Mouse (Mus musculus): ENCODE data around the gene Chrng. TPM values are rescaled to one million over a fixed set of nuclear protein-coding genes. Genes with fewer than 3 reads are reported as not detected.
A peak's percentile ranks its signal among the peaks of the same experiment; 100 is the strongest.

Chrng gene
- not detected in 2 replicates for polyA plus RNA-seq (2012; rRNA removed)

DNA sequence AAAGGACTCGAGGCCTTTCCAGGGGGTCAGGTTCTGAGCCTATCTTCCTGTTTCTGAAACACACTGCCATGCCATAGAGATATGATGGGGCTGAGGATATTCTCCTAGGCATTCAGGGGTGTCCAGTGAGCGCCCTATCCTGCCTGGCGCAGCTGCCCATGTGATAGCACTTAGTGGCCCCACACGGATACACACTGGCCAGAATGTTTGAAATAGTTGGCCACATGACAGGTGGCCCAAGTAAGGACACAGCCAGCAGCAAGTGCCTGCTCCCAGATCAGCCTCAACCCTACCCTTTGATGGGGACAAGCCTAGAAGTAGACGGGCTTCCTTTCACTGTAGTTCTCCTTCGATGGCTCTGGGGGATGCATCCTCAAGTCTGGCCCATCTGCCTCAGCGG, at the start of gene Chrng:
Chrng (plus strand) TSS at position 193 of the 400 bp plus-strand sequence.
- 86% methylated on average over 7 of the region's 7 CpGs for WGBS
- DNase-seq (ENCODE audit: low read depth, low spot score) = no peak

DNA sequence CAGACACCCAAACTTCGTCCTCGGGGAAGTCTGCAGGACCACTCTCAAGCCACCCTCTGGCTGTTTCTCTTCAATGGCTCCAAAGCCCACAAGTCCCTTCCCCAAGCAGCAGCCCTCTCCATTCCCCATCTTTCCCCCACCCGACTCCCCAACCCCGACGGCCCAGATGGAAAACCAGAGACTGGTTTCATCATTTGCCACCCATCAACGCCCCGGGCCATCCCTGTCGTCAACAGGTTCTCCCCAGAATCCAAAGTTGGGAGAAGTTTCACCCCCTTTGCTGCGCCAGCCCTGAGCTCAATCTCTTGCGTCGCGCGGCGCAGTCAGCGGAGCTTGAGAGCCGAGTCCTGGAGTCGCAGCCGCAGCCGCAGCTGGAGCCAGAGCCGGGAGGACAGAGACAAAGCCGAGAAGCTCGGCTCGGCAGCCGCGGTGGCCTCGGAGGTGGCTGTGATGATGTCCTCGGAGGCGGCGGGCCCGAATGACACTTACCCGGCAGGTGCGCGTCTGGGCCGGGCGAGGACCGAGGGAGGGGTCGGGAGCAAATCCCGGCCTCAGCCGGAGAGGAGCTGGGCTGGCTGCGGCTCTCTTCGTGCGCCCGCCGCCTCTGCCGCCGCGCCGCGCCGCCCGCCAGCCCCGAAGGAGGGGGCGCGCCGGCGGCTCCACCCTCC, 48.8 kb upstream of the Chrng start:
- 2% methylated on average over 40 of the region's 56 CpGs for WGBS
- no peak for DNase-seq (ENCODE audit: low read depth, low spot score)

DNA sequence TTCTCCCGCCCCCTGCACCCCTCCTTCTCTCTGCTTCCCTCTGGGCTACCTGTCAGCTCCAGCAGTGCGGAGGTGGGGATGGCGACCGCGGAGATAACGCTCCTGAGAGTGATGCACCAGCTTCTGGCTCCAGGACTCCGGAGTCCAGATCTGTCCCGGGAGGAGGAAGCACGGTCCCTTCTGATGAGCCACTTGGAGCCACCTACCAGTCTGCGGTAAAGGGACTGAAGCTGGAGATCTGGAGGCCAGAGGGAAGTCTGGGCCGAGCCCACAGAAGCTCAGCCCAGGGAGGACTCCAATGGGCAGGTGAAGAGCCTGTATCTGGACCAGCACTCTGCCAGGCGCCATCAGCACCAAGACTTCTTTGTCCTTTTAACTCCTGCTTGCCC, 48.3 kb upstream of the Chrng start, which contains the start of gene Ecel1:
Ecel1 (minus strand) TSS at position 323 of the 389 bp plus-strand sequence.
- no peak for DNase-seq (ENCODE audit: low read depth, low spot score)
- 3% methylated on average over 11 of the region's 12 CpGs for WGBS

DNA sequence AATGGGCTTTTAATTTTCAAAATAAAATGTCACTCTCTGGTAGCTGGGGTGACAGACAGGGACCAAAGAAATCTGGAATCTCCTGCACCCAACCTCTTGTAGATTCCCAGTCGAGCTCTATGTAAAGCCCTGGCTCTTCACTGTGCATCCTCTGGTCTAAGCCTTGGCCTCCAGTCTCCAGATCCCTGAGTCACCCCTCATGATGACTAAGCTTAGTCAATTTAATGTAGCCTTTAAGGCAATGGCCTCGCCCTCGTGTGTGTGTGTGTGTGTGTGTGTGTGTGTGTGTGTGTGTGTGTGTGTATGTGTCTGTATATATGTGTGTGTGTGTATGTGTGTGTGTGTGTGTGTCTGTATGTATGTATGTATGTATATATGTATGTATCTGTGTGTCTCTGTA, 45.1 kb upstream of the Chrng start:
- 62% methylated on average over 3 of the region's 3 CpGs for WGBS
- no peak for DNase-seq (ENCODE audit: low read depth, low spot score)

DNA sequence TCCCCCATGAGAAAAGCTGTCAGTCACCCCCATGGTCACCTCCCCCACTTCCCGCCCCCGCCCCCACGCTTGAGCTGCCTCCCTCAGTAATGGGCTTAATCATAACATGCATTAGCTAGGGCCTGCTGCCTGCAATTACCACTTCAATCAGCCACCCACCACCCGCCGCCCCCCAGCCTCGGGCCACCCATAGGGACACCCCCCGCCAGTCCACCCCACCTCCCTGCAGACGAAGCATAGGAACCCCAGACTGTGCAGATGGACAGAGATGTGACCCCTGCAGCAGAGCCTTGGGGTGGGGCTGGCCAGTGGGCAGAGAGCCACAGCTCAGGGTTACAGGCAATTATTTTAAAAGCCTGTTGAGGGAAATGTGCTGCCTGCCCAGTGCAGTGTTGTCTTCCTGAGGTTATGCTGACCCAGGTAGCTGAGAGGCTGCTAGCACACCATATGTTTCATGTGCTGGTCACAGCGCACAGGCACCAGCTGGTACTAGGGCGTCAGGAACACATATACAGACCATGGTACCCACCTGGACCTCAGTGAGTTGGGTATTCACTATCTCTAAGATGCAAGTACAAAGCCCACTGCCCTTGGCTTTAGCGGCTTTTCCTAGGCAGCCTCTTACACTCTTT, 40.2 kb upstream of the Chrng start:
- 37% methylated on average over 11 of the region's 11 CpGs for WGBS
- no peak for DNase-seq (ENCODE audit: low read depth, low spot score)

DNA sequence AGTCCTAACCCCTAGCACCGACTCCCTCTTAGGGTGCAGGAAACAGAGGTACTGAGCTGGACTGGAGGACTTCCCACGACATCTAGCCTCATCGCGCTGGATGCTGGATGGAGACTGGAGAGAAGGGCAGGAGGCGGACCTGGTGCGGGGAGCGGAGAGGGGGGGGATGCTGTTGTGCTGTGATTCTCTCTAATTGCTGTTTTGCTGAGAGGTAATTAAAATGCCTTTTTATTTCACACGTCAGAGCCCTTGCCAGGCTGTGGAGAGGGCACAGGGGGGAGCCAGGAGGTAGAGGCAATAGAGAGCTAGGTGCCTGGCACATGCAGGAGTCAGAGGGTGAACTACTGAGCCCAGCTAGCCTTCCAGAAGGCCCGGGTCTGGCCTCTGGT, 39.7 kb upstream of the Chrng start:
- DNase-seq (ENCODE audit: low read depth, low spot score) = no peak

DNA sequence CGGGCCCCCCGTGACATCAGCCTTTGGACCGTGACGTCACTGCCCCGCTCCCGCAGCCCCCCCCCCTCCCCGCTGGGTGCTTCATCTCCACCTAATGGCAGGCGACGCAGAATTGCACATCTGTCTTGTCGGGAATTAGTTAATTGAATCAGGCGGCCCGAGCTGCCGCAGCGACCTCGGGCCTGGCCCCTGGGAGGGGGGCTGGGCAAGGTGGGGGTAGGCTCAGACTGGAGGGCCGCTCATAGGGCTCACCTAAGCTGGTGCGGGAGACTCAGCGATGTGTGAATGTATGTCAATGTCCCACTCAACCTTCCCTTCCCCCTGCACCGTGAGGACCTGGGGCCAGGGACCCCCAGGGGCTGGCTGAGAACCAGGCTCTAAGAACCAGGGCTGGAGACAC, 34.0 kb upstream of the Chrng start:
- WGBS = 14% methylated on average over 19 of the region's 19 CpGs
- no peak for DNase-seq (ENCODE audit: low read depth, low spot score)

More for the DNA sequence above, 39.7 kb upstream of the Chrng start:
- WGBS = 53% methylated on average over 9 of the region's 9 CpGs

DNA sequence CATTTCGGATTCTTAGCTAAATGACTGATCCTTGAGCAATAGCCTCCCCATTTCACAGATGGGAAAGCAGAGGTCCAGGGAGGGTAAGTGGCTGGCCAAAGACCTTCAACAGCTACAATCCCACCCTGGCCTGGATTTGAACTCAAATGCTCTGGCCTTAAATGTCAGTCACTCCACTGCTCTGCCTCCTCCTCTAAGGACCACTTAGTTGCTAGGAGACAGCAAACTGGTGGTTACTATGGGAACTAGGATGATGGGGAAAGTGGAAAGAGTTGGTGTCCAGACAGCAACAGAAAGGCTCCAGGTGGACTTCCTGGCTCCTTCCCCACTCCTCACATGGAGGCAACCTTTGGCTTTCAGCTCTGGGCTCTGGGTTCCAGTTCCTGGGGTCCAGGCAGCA, 33.1 kb upstream of the Chrng start:
- DNase-seq (ENCODE audit: low read depth, low spot score) = no peak
- 87% methylated on average over 1 of the region's 1 CpGs for WGBS

DNA sequence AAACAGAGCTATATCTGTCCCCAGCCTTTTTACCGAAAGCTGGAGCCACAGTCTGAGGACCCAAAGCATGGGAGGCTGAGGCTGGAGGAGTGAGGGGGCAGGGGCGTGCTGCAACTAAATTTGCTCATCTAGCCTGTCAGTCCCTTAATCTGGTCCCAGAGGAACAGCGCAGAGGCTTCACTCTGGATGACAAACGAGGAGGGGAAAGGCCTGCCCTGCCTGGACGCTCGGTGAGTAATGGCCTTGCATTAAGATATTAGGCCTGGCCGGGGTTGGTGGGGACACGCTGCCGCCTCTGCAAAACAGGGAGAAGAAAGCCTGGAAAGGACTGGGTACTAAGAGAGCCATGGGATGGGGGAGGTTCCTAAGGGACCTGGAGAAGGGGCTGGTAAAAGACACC, 32.1 kb upstream of the Chrng start:
- 74% methylated on average over 9 of the region's 9 CpGs for WGBS
- DNase-seq (ENCODE audit: low read depth, low spot score) = no peak

DNA sequence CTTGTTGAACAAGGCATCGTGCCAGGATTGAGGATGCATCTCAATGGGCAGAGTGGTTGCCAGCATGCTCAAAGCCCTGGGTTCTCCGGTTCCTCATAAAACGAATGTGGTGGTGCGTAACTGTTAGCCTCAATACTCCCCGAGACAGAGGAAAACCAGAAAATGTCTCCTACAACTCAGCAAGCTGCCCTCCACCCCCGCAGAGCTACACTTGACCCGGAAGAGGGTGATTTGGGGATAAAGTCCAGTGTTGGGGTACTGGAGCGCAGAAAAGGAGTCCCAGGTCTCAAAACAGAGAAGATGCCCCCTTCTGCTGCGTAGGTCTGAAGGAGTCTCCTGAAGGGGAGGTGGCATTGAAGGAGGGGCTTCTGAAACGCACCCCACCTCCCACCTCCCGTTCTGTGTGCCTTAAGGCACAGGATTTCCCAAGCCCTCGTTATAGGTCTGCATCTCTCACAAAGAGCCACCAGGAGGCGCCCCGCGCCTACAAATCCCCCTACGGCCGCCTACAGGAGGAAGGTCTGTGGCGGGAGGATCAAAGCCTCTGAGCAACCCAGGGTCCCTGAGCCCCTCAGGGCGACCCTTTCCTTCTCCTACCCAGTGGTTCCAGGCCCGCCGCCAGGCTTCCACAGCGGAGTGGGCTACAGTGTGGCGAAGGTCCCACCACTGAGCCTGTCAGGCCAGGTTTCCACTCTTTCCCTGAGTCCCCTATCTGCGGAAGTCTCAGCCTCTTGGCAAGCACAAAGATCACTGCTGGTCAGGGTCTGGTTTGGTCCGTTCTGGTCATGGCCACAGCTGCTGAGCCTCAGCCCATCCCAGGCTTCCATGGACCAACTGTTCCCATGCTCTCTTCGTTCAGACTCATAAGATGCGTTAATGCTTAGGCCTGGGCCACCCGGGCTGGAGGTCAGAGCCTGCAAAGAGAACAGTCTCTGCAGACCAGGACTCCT, 30.2 kb upstream of the Chrng start:
- WGBS = 24% methylated on average over 28 of the region's 28 CpGs
- DNase-seq (ENCODE audit: low read depth, low spot score) = no peak

DNA sequence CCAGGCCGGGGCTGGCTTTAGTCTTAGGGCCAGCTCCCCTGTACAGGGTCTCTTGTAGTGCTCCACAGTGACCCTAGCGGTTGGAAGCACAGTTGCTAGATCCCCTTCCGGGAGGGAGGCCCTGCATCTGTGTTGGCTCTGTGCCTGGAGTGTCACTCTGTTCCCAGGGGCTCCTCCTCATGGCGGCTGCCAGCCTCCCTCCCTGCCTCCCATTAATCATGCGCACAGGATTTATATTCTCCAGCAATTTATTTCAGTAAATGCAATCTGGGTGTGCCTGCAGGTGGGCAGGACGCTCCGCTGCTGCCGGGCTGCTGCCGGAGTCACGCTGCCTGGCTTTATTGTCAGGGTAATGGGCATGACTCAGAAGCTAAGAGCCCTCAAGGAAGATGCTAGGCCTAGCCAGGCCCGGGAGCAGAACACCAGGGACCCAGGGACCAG, 28.6 kb upstream of the Chrng start:
- DNase-seq (ENCODE audit: low read depth, low spot score) = no peak
- WGBS = 14% methylated on average over 11 of the region's 11 CpGs

DNA sequence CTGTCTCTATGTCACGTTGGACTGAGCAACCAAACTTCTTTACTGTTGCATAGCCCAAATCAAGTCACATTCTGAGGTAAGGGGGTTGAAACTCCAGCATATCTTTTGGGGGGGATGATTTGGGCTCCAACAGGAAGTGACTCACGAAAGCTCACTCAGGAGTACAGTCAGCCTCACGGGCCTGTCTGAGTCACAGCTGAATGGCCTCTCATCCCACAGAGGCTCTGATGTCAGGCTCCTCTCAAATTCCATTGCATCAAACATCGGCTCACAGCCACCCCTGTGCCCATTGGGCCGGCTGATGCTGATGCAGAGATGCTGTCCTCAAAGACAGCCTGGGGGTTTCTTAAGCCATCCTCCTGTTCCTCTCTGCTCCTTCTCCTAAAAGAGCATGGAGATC, 23.6 kb upstream of the Chrng start:
- DNase-seq (ENCODE audit: low read depth, low spot score) = no peak
- 30% methylated on average over 5 of the region's 5 CpGs for WGBS

DNA sequence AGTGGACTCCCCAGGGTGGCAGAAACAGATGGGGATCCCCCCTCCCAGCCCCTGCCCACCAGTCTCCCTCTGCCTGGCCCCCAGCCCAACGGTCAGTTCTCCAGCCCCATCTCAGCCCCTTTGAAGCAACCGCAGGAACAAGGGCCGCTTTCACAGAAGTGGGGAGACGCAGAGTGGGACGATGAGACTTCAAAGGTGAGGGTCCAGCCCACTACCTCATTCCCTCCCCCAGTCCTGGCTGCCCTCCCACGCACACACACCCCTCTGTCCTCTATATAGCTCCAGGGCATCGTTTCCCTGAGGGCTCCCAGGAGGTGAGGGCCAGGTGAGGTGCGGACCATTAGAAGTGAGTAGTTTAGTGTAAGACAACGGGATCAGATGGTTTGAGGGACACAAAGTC, 21.4 kb upstream of the Chrng start, which contains the start of gene Prss56:
Prss56 (plus strand) TSS at position 301 of the 400 bp plus-strand sequence.
- DNase-seq (ENCODE audit: low read depth, low spot score) = no peak
- WGBS = 50% methylated on average over 9 of the region's 9 CpGs

DNA sequence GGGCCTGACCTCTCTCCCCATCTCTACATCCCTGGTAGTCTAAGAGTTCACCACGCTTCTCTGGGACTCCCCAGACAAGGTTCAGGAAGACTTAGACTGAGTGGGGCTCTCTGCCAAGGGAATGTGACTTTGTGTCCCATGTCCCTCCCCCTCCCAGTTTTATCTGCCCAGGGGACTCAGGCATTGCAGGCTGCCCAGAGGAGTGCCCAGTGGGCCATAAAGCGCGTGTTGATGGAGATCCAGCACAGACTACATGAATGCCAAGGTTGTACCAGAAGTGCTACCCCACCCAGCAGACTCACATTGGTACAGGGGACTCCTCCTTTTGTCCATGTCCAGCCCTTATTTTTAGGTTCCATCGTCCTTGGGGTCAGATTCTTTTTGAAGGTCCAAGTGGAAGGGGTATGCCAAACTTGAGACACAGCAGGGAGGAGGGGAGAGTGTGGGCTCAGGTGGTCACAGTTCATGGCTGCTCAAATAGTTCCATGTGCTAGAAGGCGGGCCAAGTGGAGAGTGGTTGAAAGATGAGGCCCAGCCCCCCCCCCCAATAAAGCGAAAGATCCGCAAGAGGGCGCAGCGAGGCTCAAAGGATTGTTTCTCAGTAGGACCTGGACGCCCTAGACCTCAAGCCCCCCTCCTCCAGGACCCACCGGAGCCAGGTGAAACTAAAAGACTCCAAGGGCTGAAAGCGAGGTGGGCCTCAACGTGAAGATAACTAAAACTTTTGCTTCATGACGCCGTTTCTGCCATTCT, 20.3 kb upstream of the Chrng start:
- 29% methylated on average over 15 of the region's 15 CpGs for WGBS

DNA sequence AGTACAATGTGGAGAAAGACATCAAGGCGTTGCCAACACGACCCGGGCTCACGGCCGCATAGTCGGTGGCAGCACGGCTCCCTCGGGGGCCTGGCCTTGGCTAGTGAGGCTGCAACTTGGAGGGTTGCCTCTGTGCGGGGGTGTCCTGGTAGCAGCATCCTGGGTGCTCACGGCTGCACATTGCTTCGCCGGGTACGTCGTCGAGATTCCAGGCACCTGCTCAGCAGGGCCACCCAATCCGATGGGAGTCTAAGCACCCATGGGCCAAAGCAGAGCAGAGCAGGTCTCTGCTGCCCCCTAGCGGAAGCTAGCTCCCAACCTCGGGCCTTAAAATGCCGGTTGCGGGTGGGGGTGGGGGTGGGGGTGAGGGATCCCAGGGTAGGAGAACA, 19.7 kb upstream of the Chrng start:
- DNase-seq (ENCODE audit: low read depth, low spot score) = no peak
- 8% methylated on average over 20 of the region's 20 CpGs for WGBS

More for the DNA sequence above, 20.3 kb upstream of the Chrng start:
- DNase-seq (ENCODE audit: low read depth, low spot score) = no peak

DNA sequence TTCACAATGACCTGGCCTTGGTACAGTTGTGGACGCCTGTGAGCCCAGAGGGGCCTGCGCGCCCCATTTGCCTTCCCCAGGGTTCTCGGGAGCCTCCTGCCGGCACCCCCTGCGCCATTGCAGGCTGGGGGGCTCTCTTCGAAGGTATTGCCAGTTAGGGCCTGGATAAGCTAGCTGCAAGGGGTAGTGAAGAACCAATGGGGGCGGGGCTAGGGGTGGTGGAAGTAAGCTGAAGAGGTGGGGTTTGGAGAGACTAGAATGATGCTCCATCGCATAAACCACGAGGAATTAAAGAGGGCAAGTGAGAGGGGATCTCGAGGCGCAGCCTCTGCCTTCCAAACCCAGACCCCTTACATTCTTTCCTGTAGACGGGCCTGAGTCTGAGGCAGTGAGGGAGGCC, 18.9 kb upstream of the Chrng start:
- DNase-seq (ENCODE audit: low read depth, low spot score) = no peak
- 24% methylated on average over 13 of the region's 13 CpGs for WGBS

DNA sequence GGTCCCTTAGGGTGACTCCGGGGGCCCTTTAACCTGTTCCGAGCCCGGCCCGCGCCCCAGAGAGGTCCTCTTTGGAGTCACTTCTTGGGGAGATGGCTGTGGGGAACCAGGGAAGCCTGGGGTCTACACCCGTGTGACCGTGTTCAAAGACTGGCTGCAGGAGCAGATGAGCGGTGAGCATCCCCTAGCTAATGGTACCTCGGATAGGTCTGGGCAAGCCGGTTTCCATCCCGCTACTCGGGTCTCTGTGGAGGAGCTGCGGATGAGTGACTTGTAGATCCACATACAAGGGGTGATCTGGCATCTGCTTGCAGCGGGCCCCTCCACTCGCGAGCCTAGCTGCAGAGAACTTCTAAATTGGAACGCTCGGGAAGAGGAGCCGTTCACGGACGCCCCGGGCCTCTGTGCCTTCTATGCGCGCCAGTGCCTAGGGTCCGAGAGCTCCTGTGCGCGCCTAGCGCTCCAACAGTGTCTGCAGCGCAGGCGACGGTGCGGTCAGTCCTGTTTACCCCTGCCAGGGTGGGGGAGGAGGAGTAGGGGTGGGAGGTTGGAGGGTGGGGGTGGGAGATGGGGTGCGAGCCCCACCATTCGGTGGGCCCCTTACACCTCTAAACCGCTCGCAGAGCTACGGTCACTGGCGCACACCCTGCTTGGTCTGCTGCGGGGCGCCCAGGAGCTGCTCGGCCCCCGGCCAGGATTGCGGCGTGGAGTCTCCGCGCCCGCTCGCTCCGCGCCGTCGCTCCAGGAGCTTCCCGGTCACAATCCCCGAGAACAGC, 18.0 kb upstream of the Chrng start:
- WGBS = 4% methylated on average over 54 of the region's 54 CpGs
- no peak for DNase-seq (ENCODE audit: low read depth, low spot score)

DNA sequence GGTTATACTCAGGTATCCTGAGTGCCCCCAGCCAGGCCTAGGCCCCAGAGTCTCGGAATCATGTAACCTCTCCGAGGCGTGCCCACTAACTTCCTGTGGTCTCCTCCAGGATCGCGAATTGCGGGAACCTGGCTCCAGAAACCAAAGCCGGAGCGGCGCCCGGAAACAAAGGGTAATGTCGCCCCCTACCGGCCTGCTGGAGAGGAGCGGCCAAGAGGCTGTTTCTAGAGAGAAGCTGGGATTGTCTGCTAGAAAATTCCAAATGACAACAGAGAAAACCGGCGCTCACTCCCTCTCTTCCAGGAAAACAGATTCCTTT, 17.5 kb upstream of the Chrng start:
- WGBS = under 1% methylated on average over 15 of the region's 15 CpGs
- DNase-seq (ENCODE audit: low read depth, low spot score) = peak; percentile 33

DNA sequence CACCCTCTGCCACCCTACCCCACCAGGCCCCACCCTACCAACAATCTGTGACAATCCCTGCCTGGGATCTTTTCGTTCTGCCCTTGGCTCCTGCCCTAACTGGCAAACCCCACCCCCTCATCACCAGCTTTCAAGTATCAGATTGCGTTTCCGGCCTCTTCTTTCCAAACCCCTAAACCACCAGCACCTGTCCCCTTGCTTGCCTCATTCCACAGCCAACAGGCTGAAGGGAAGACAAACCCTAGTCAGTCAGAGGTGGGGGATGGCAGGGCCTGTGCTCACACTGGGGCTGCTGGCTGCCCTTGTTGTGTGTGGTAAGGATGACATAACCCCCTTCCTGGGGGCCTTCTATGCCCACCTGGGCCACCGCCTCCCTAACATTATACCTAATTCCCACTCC, 14.0 kb upstream of the Chrng start, which contains the start of gene Chrnd:
Chrnd (plus strand) TSS at position 179 of the 400 bp plus-strand sequence.
- DNase-seq (ENCODE audit: low read depth, low spot score) = no peak
- 32% methylated on average over 4 of the region's 4 CpGs for WGBS
